Mouse (Mus musculus) cerebral cortex, adult 2 months (tissue): ENCODE data around the gene Mthfd1l.

Experiments used
- whole genome bisulfite sequencing: fragments of 180-500 bp; shearing (Covaris S2); methylation state at CpG from one replicate; pipeline ENCODE4 v1.1.7; 2018; 5-methylcytosine and 5-hydroxymethylcytosine counted together

Mthfd1l gene

DNA sequence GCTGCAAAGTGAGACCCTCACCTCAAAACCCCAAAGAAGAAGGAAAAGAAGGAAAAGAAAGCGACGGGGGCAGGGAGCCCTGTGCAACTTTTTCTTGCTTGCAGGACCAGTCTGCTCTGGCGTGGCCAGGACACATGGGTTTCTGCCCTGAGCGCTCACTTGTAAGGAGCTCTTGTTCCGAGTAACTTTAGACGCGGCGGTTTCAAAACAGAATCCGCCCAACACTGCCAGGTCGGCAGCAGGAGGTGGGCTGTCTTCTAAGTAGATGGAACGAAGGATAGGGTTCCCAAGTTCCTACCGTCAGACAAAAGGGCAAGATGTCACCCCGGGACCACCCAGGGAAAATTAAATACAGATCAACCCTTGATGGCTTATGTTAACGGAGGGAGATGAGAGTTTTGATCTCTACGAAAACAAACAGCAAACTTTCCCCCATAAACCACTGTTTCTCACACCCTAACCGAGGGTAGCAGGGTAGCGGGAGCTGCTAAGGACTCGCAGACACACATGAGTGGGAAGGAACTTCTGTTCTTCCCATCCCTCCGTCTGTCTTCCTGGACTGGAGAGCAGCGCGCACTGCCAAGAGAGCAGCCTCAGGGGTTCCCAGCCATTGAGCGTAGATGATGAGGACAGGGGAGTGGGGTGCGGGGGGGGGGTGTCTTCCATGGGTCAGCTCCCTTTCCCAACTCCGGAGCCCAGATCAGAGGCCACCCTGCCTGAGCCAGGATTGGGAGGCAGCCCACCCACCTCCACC is 237.6 kb downstream of the Mthfd1l start:
- WGBS = 26% methylated on average over 24 of the region's 24 CpGs

DNA sequence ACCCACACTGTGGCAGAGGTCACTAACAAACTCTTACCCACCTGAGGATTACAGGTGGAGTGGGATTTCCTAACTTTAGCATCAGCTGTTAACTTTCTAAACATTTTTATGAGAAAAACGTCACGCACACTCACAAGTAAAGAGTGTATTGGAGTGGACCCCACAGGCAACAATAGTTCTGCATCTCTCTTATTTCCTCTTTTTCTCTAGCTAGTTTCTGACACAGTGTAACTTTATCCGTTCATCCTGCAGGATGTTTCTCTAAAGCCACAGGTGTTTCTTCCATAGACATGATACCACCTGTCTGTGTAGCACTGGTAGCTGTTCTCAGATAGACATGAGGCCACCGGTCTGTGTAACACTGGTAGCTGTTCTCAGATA is 238.1 kb downstream of the Mthfd1l start:
- 82% methylated on average over 4 of the region's 4 CpGs for WGBS
